In the genomic region with DNA sequence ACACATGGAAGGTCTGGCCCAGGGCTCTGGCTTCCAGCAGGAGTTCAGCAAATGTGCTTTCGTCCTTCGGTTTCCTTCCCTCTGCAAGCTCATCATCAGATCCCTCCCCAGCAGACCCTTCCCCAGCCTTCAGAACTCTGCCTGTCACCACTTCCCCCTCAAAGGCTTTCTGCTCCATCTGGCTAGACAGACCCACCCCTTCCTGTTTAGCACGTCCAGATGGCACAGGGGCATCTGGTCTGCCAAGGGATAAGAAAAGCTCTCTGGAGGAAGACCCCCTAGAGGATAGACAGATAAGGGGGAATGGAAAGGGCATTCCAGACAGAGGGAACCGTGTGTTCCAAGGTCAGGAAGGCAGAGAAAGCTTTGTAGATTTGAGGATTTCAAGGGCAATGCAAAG, we compare ENCODE assay signal across 11 mouse cellular contexts. TPM values are rescaled to one million over a fixed set of nuclear protein-coding genes. Genes with fewer than 3 reads are reported as not detected.
DNase-seq lines count a peak whose midpoint lies in the region; ATAC-seq and TF ChIP-seq lines count a peak whose summit lies in the region.
"Had no signal": no experiment of that assay in that cellular context is flagged by ENCODE, and none has a peak within 500 bp of the region (broad histone marks: within the 10 kb centered on the region; RNA-seq: fewer than 3 reads in every experiment).

No protein-coding gene starts in this region.

- WGBS in kidney, embryonic 16.5 days: 53% methylated on average over 4 of the region's 4 CpGs
- WGBS in kidney, adult 2 months: 54% methylated on average over 4 of the region's 4 CpGs
- 44% methylated on average over 4 of the region's 4 CpGs for WGBS in forebrain, embryonic 14.5 days

- no peaks in the 10 kb centered on the region for H3K9me3 ChIP-seq in kidney, embryonic 16.5 days (ENCODE audit: low read length)
- no peaks in the 10 kb centered on the region for H3K9me3 ChIP-seq in forebrain, embryonic 14.5 days (replicated peaks; ENCODE audit: control insufficient read depth, low read length)
- H3K9me3 ChIP-seq: lung, embryonic 15.5 days had no signal

- H3K27me3 ChIP-seq in kidney, embryonic 16.5 days (ENCODE audit: insufficient read depth, low read length): no peaks in the 10 kb centered on the region
- no peaks in the 10 kb centered on the region for H3K27me3 ChIP-seq in kidney, adult 2 months (replicated peaks; ENCODE audit: control insufficient read depth, insufficient read depth, low read length)
- no peaks in the 10 kb centered on the region for H3K27me3 ChIP-seq in forebrain, embryonic 14.5 days (replicated peaks; ENCODE audit: control insufficient read depth, insufficient read depth, low read length)
- H3K27me3 ChIP-seq: lung, embryonic 15.5 days had no signal

- no peak for ATAC-seq in kidney, embryonic 16.5 days (ENCODE audit: low FRiP score, low TSS enrichment)
- ATAC-seq in common myeloid progenitor, adult 5-6 weeks (replicated peaks; ENCODE audit: low read depth, poor library complexity, severe bottlenecking): peak; percentile 33
- ATAC-seq in forebrain, embryonic 14.5 days: peak; percentile 54; the same call in 1 of the 2 replicates
- peak; percentile 35 for ATAC-seq in megakaryocyte progenitor cell, adult 5-6 weeks (replicated peaks; ENCODE audit: poor library complexity)

- TF ChIP-seq CTCF in kidney, adult 2 months (conservative IDR thresholded peaks at IDR 0.05; ENCODE audit: insufficient read depth, insufficient read length, low read depth, low read length): no peak

- H3K9ac ChIP-seq in kidney, embryonic 16.5 days (replicated peaks; ENCODE audit: low read length): no peak overlapping the region; the same call in 1 of the 2 replicates
- H3K9ac ChIP-seq in forebrain, embryonic 14.5 days (ENCODE audit: low read length): no peak overlapping the region
- H3K9ac ChIP-seq: lung, embryonic 15.5 days had no signal

- no peak for DNase-seq in kidney, adult 2 months
- DNase-seq in forebrain, embryonic 14.5 days (ENCODE audit: low spot score): peak; percentile 77
- DNase-seq in ovary, adult 18-20 months (ENCODE audit: low spot score): no peak
- no peak for DNase-seq in urinary bladder, postnatal 36 days (ENCODE audit: low spot score in 2 of 2)
- no peak for DNase-seq in urinary bladder, postnatal 25 days (ENCODE audit: low spot score)
- DNase-seq: kidney, postnatal 25 days; right cerebral cortex, postnatal 25 days had no signal

- TF ChIP-seq POLR2A in kidney, adult 2 months (IDR thresholded peaks at IDR 0.05; ENCODE audit: low read depth, low read length): no peak

- H3K4me3 ChIP-seq in kidney, embryonic 16.5 days (ENCODE audit: low read length): no peak overlapping the region
- no peak overlapping the region for H3K4me3 ChIP-seq in kidney, adult 2 months (ENCODE audit: insufficient read depth, low read depth, low read length)
- no peak overlapping the region for H3K4me3 ChIP-seq in forebrain, embryonic 14.5 days (ENCODE audit: low read depth, low read length)
- H3K4me3 ChIP-seq: lung, embryonic 15.5 days had no signal

- H3K4me1 ChIP-seq in kidney, embryonic 16.5 days (ENCODE audit: insufficient read depth, low read length): peaks cover 58% of the 10 kb centered on the region
- peaks cover 17% of the 10 kb centered on the region; the same call in 1 of the 2 replicates for H3K4me1 ChIP-seq in kidney, adult 2 months (ENCODE audit: control insufficient read depth, insufficient read depth, low read length)
- peaks cover 36% of the 10 kb centered on the region for H3K4me1 ChIP-seq in forebrain, embryonic 14.5 days (ENCODE audit: control insufficient read depth, insufficient read depth, low read length)

- H3K27ac ChIP-seq in kidney, embryonic 16.5 days (ENCODE audit: low read length): peak overlapping the region; percentile 63; the same call in 1 of the 2 replicates
- H3K27ac ChIP-seq in kidney, adult 2 months (ENCODE audit: insufficient read depth, low read depth, low read length): no peak overlapping the region
- H3K27ac ChIP-seq in forebrain, embryonic 14.5 days (ENCODE audit: low read depth, low read length): peak overlapping the region; percentile 79

- H3K36me3 ChIP-seq in kidney, embryonic 16.5 days (ENCODE audit: insufficient read depth, low read length): no peaks in the 10 kb centered on the region
- H3K36me3 ChIP-seq in kidney, adult 2 months (ENCODE audit: control insufficient read depth, insufficient read depth, low read length): no peaks in the 10 kb centered on the region
- H3K36me3 ChIP-seq in forebrain, embryonic 14.5 days (ENCODE audit: control insufficient read depth, insufficient read depth, low read length): peaks cover 2% of the 10 kb centered on the region; the same call in 1 of the 2 replicates
- H3K36me3 ChIP-seq: lung, embryonic 15.5 days had no signal

- no peak overlapping the region for H3K4me2 ChIP-seq in kidney, embryonic 16.5 days (replicated peaks; ENCODE audit: low read depth, low read length)
- H3K4me2 ChIP-seq in forebrain, embryonic 14.5 days (ENCODE audit: low read length): no peak overlapping the region
- H3K4me2 ChIP-seq: lung, embryonic 15.5 days had no signal

RNA-seq across cellular contexts. Expression of a gene that starts 53.1 kb away (rescaled TPM):
- 3.2 and 3.6 TPM in 2 replicates for polyA plus RNA-seq in kidney, embryonic 16.5 days (2015; fragmentation: Nextera tagmentation; extraction: Ambion mirVana)
- 12.2 and 12.3 TPM in 2 replicates for polyA plus RNA-seq in kidney, adult 2 months (2012; rRNA removed)
- total RNA-seq in common myeloid progenitor, adult 5-6 weeks (2017): 0.14 and 1.0 TPM in 2 replicates
- polyA plus RNA-seq in forebrain, embryonic 14.5 days (2014; fragmentation: Nextera tagmentation; extraction: Ambion mirVana): 12.6 and 12.9 TPM in 2 replicates
- 0.12 TPM in 2 replicates for total RNA-seq in megakaryocyte progenitor cell, adult 5-6 weeks (2015)
- 0.03 and 0.17 TPM in 2 replicates for total RNA-seq in megakaryocyte progenitor cell, adult 5-6 weeks (2017)
